Mouse (Mus musculus) liver, embryonic 12.5 days (tissue): ENCODE results near the gene Acbd7. TPM values are rescaled to one million over a fixed set of nuclear protein-coding genes. Genes with fewer than 3 reads are reported as not detected.

Experiments
- polyA plus RNA-seq: library from polyadenylated mRNA; unstranded; fragments of >200 nt; fragmentation: Nextera tagmentation; extraction: Ambion mirVana; gene quantifications from 2 replicates; pipeline ENCODE4 v1.2.1, GENCODE M21; 2016

The Acbd7 gene
- polyA plus RNA-seq, 1 experiment from 2014 or later: 0.93 TPM

Other genes with a start within 250 kb of the Acbd7 start
- 7.0 and 7.6 TPM in 2 replicates for gene Fam171a1, start 221.9 kb upstream of the Acbd7 start, polyA plus RNA-seq
- 21.7 and 21.8 TPM in 2 replicates for gene Nmt2, start 52.0 kb upstream of the Acbd7 start, polyA plus RNA-seq
- gene Rpp38, start 3.5 kb upstream of the Acbd7 start, polyA plus RNA-seq: 19.7 TPM in 2 replicates
- not detected in 2 replicates for gene Olah, start 61.0 kb downstream of the Acbd7 start, polyA plus RNA-seq
- gene Meig1, start 86.5 kb downstream of the Acbd7 start, polyA plus RNA-seq: 0.23 TPM in 1 of 2 replicates, not detected in the other
- 5.9 and 6.8 TPM in 2 replicates for gene Dclre1c, start 88.0 kb downstream of the Acbd7 start, polyA plus RNA-seq
- 13.2 and 13.3 TPM in 2 replicates for gene Suv39h2, start 138.9 kb downstream of the Acbd7 start, polyA plus RNA-seq
- gene Gm45902, start 176.6 kb downstream of the Acbd7 start, polyA plus RNA-seq: 3.2 and 3.5 TPM in 2 replicates
- gene Hspa14, start 176.6 kb downstream of the Acbd7 start, polyA plus RNA-seq: 107 and 109 TPM in 2 replicates
- 0.11 and 0.24 TPM in 2 replicates for gene Cdnf, start 176.9 kb downstream of the Acbd7 start, polyA plus RNA-seq
- 22.0 and 24.0 TPM in 2 replicates for gene Fam107b, start 234.3 kb downstream of the Acbd7 start, polyA plus RNA-seq